Mouse (Mus musculus): ENCODE measurements at regions not wholly inside any gene's neighbourhood (a gene's known extent, or its start where the extent isn't known, plus 50 kb on each side); places are given as distances from the start of the nearest gene placed in this dataset.

DNA sequence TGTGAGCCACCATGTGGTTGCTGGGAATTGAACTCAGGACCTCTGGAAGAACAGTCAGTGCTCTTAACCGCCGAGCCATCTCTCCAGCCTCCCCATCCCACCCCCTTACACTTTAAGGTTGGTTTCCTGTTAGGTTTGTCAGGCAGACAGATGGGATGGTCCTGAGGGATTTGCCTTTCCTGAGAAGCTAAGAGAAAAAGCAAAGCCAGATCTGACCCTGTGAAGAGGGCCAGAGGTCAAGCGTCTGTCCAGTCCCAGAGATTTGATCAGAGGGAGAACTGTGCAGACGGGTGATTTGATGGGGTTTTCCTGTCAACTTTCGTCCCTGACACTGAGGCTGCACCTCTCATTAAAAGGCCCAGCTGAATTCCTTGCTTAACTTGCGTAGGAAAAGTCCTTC, 75.4 kb upstream of the Irf2bp2 start:
- Histone ChIP-seq H3K79me3 (ENCODE audit: low read depth) (no peaks in the 10 kb centered on the region), H3K36me3 (ENCODE audit: control insufficient read depth, insufficient read depth) (no peaks in the 10 kb centered on the region), H3K4me3 (ENCODE audit: insufficient read depth, poor library complexity, severe bottlenecking) (no peak overlapping the region), H3K79me2 (ENCODE audit: control insufficient read depth, insufficient read depth) (no peaks in the 10 kb centered on the region), H3K27me3 (ENCODE audit: control insufficient read depth, insufficient read depth, insufficient read length) (no peaks in the 10 kb centered on the region), H3ac (ENCODE audit: control insufficient read depth, insufficient read length, low read depth) (no peak overlapping the region)
- TF ChIP-seq USF1 (IDR thresholded peaks at IDR 0.05; ENCODE audit: low read depth) (no peak), FOSL1 (IDR thresholded peaks at IDR 0.05; ENCODE audit: insufficient read depth, low read length, poor library complexity, severe bottlenecking) (no peak), MYOD1 (IDR thresholded peaks at IDR 0.05; ENCODE audit: control insufficient read depth, insufficient read length, low read depth) (no peak), MYOG (IDR thresholded peaks at IDR 0.05; ENCODE audit: control insufficient read depth, extremely low read depth, insufficient read length) (no peak), CTCF (IDR thresholded peaks at IDR 0.05; ENCODE audit: control insufficient read depth, insufficient read depth, insufficient read length) (no peak), MAX (IDR thresholded peaks at IDR 0.05) (no peak), CEBPB (IDR thresholded peaks at IDR 0.05; ENCODE audit: low read depth) (no peak)

DNA sequence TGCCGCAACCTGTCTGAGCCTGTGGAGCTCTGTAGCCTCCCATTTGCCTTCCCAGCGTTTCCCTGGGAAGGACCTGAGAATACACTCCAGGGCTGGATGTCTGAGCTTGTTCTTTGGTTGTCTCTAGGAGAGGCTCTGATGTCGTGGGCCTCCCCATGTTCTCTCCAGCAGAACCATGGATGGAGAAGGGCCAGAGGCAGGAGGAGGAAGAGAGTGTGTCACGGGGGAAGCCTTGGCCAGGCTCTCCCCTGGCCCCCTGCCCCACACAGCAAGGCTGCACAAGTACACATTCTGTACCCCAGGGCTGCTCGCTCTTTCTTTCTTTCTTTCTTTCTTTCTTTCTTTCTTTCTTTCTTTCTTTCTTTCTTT, 74.9 kb upstream of the Irf2bp2 start:
- TF ChIP-seq USF1 (IDR thresholded peaks at IDR 0.05; ENCODE audit: low read depth), result no peak
- TF ChIP-seq MYOD1 (IDR thresholded peaks at IDR 0.05; ENCODE audit: control insufficient read depth, insufficient read length, low read depth), result no peak
- TF ChIP-seq MYOG (IDR thresholded peaks at IDR 0.05; ENCODE audit: control insufficient read depth, extremely low read depth, insufficient read length), result no peak
- no peak for TF ChIP-seq FOSL1 (IDR thresholded peaks at IDR 0.05; ENCODE audit: insufficient read depth, low read length, poor library complexity, severe bottlenecking)
- TF ChIP-seq CEBPB (IDR thresholded peaks at IDR 0.05; ENCODE audit: low read depth), result no peak
- TF ChIP-seq MAX (IDR thresholded peaks at IDR 0.05), result no peak
- TF ChIP-seq CTCF (IDR thresholded peaks at IDR 0.05; ENCODE audit: control insufficient read depth, insufficient read depth, insufficient read length), result no peak
- Histone ChIP-seq H3K27me3 (ENCODE audit: control insufficient read depth, insufficient read depth, insufficient read length) (no peaks in the 10 kb centered on the region), H3K36me3 (ENCODE audit: control insufficient read depth, insufficient read depth) (no peaks in the 10 kb centered on the region), H3K4me3 (ENCODE audit: insufficient read depth, poor library complexity, severe bottlenecking) (no peak overlapping the region), H3K79me3 (ENCODE audit: low read depth) (no peaks in the 10 kb centered on the region), H3K79me2 (ENCODE audit: control insufficient read depth, insufficient read depth) (no peaks in the 10 kb centered on the region), H3ac (ENCODE audit: control insufficient read depth, insufficient read length, low read depth) (no peak overlapping the region)

DNA sequence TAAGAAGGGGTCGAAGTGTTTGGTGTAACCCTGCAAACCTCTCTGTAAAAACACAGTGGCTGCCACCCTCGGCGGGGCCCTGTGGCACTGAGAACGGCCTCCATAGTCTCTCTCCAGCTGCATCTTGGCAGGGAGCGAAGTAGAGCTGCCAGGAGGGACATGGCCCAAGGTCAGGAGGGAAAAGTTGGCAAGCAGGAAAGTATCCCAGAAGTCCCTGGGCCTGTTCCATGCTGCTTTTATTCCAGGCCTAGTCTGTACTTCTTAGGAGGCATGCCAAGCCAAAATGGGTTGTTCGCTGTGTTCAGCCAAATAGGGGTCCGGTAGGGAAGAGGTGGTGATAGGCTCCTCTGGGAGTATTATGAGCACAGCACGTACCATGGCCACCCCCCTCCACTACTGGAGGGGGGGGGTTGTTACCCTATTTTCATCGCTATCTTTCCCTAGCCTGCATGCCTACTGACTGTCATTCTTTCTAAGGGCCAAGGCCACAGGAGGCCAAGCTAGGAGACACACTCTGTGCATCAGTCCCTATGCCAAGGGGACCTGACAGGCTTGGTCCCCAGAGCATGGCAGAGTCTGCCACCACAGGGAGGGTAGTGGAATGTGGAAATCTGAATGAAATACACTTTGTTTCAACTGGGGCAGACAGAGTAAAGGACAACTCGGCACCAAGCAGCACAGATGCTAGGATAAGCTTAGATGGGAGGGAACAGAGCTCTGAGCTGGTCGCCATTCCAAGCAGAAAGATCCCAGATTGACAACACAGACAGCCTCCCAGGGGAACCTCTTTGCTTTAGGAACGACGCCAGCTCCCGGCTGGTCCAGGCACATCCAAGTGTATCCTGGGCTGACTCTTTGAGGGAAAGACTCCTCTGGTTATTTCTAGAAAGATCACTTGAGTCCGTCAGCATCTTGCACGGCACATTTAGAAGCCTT, 74.2 kb upstream of the Irf2bp2 start:
- no peaks in the 10 kb centered on the region for H3K79me3 ChIP-seq (ENCODE audit: low read depth)
- H3K4me3 ChIP-seq (ENCODE audit: insufficient read depth, poor library complexity, severe bottlenecking), result no peak overlapping the region
- H3K79me2 ChIP-seq (ENCODE audit: control insufficient read depth, insufficient read depth), result no peaks in the 10 kb centered on the region
- no peak overlapping the region for H3ac ChIP-seq (ENCODE audit: control insufficient read depth, insufficient read length, low read depth)
- TF ChIP-seq MYOG (IDR thresholded peaks at IDR 0.05; ENCODE audit: control insufficient read depth, extremely low read depth, insufficient read length) (no peak), USF1 (IDR thresholded peaks at IDR 0.05; ENCODE audit: low read depth) (no peak), CEBPB (IDR thresholded peaks at IDR 0.05; ENCODE audit: low read depth) (no peak), MYOD1 (IDR thresholded peaks at IDR 0.05; ENCODE audit: control insufficient read depth, insufficient read length, low read depth) (no peak), CTCF (IDR thresholded peaks at IDR 0.05; ENCODE audit: control insufficient read depth, insufficient read depth, insufficient read length) (no peak), FOSL1 (IDR thresholded peaks at IDR 0.05; ENCODE audit: insufficient read depth, low read length, poor library complexity, severe bottlenecking) (no peak), MAX (IDR thresholded peaks at IDR 0.05) (no peak)
- no peaks in the 10 kb centered on the region for H3K27me3 ChIP-seq (ENCODE audit: control insufficient read depth, insufficient read depth, insufficient read length)
- H3K36me3 ChIP-seq (ENCODE audit: control insufficient read depth, insufficient read depth), result no peaks in the 10 kb centered on the region

DNA sequence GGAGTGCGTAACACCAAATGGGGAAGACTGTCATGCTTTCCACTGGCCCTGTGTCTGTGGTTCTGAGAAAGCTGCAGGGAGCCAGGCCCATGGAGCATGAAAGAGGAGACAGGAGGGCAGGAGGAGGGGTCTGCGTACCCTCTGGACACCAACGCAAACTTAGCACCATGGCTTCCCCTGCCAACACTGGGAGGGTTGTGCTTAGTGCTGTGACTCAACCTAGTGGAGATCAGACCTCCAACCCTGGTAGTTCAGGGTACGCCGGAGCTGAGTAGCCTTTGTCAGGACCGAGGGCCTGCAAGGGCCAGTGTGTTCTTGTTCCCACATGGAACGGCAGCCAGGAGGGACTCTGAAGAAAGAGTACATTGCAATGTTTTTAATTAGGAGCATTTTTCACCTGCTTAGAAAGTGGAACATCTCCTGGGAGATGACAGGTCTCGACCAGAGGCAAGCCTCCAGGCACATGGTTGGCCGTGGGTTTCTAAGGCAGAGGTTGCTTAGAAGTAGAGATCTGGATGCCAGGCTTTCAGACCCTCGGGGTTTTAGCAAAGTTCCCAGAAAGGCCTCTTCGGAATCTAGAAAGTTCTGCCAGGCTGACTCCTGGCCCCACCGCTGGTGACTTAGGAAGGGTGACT, 73.4 kb upstream of the Irf2bp2 start:
- TF ChIP-seq FOSL1 (IDR thresholded peaks at IDR 0.05; ENCODE audit: insufficient read depth, low read length, poor library complexity, severe bottlenecking), result no peak
- TF ChIP-seq USF1 (IDR thresholded peaks at IDR 0.05; ENCODE audit: low read depth), result no peak
- no peak for TF ChIP-seq MYOG (IDR thresholded peaks at IDR 0.05; ENCODE audit: control insufficient read depth, extremely low read depth, insufficient read length)
- Histone ChIP-seq H3K36me3 (ENCODE audit: control insufficient read depth, insufficient read depth) (no peaks in the 10 kb centered on the region), H3K79me3 (ENCODE audit: low read depth) (no peaks in the 10 kb centered on the region), H3K4me3 (ENCODE audit: insufficient read depth, poor library complexity, severe bottlenecking) (no peak overlapping the region), H3K27me3 (ENCODE audit: control insufficient read depth, insufficient read depth, insufficient read length) (no peaks in the 10 kb centered on the region), H3K79me2 (ENCODE audit: control insufficient read depth, insufficient read depth) (no peaks in the 10 kb centered on the region), H3ac (ENCODE audit: control insufficient read depth, insufficient read length, low read depth) (peak overlapping the region; percentile 64)

DNA sequence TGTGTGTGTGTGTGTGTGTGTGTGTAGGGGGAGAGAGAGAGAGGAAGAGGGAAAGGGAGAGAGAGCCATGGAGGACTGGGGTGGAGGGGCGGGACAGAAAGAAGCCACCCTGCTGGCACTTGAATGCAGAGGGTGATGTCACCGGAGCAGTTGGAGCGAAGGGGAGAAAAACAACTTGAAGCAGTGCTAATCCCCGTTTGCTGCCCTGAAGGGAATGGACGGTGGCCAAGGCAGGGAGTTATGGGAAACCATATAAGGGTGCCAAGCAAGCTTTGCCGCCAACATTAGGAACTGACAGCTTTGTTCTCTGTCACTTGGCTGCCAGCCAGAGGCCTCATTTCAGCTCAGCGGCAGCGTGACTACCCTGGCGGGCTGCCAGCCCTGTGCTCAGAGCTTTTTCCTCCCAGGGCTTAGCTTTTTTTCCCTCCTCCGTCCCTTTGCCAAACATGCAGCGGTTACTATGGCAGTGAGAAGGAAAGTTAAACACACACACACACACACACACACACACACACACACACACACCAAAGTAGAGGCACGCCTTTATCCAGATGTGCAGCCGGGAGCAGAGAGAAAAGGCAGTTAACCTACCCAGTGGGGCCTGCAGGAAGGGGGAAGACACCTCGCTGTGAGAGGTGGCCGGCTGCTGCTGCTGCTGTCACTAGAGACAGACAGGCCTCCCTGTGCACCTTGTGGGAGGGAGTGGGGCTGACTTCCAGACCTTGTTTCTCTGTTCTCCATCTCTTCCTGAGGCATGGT, 72.7 kb upstream of the Irf2bp2 start:
- no peaks in the 10 kb centered on the region for H3K27me3 ChIP-seq (ENCODE audit: control insufficient read depth, insufficient read depth, insufficient read length)
- TF ChIP-seq CTCF (IDR thresholded peaks at IDR 0.05; ENCODE audit: control insufficient read depth, insufficient read depth, insufficient read length) (no peak), MYOG (IDR thresholded peaks at IDR 0.05; ENCODE audit: control insufficient read depth, extremely low read depth, insufficient read length) (no peak), CEBPB (IDR thresholded peaks at IDR 0.05; ENCODE audit: low read depth) (no peak), MYOD1 (IDR thresholded peaks at IDR 0.05; ENCODE audit: control insufficient read depth, insufficient read length, low read depth) (peak; percentile 10), USF1 (IDR thresholded peaks at IDR 0.05; ENCODE audit: low read depth) (peak; percentile 56), MAX (IDR thresholded peaks at IDR 0.05) (peak; percentile 98)
- no peak overlapping the region for H3K4me3 ChIP-seq (ENCODE audit: insufficient read depth, poor library complexity, severe bottlenecking)
- H3K79me2 ChIP-seq (ENCODE audit: control insufficient read depth, insufficient read depth), result no peaks in the 10 kb centered on the region
- peak overlapping the region; percentile 64 for H3ac ChIP-seq (ENCODE audit: control insufficient read depth, insufficient read length, low read depth)
- H3K36me3 ChIP-seq (ENCODE audit: control insufficient read depth, insufficient read depth), result no peaks in the 10 kb centered on the region
- no peaks in the 10 kb centered on the region for H3K79me3 ChIP-seq (ENCODE audit: low read depth)
